In genomic region chr17:29451841-29452210, GRCm38 (mm10) we compare ENCODE assay signal across 9 mouse cellular contexts. TPM values are rescaled to one million over a fixed set of nuclear protein-coding genes. Genes with fewer than 3 reads are reported as not detected.
DNase-seq lines count a peak whose midpoint lies in the region; ATAC-seq and TF ChIP-seq lines count a peak whose summit lies in the region.
"Had no signal": no experiment of that assay in that cellular context is flagged by ENCODE, and none has a peak within 500 bp of the region (broad histone marks: within the 10 kb centered on the region; RNA-seq: fewer than 3 reads in every experiment).

No protein-coding gene starts in this region.

- peak overlapping the region; percentile 86 for H3K27ac ChIP-seq in heart, postnatal 0 days (ENCODE audit: low read depth)
- H3K27ac ChIP-seq in lung, postnatal 0 days (ENCODE audit: low read length), result peak overlapping the region; percentile 85; the same call in 1 of the 2 replicates
- H3K27ac ChIP-seq in embryonic facial prominence, embryonic 13.5 days, result no peak overlapping the region
- H3K27ac ChIP-seq in limb, embryonic 15.5 days, result peak overlapping the region; percentile 2; the same call in 1 of the 2 replicates

- peaks cover 14% of the 10 kb centered on the region for H3K4me1 ChIP-seq in heart, postnatal 0 days (ENCODE audit: control insufficient read depth, insufficient read depth)
- peaks cover 10% of the 10 kb centered on the region; the same call in 1 of the 2 replicates for H3K4me1 ChIP-seq in lung, postnatal 0 days (ENCODE audit: insufficient read depth, low read depth, low read length)
- peaks cover 19% of the 10 kb centered on the region for H3K4me1 ChIP-seq in embryonic facial prominence, embryonic 13.5 days
- H3K4me1 ChIP-seq in limb, embryonic 15.5 days, result peaks cover 14% of the 10 kb centered on the region

- no peaks in the 10 kb centered on the region for H3K27me3 ChIP-seq in heart, postnatal 0 days (ENCODE audit: control insufficient read depth, insufficient read depth, low read length)
- H3K27me3 ChIP-seq in lung, postnatal 0 days (replicated peaks; ENCODE audit: insufficient read depth, low read length), result no peaks in the 10 kb centered on the region
- H3K27me3 ChIP-seq in embryonic facial prominence, embryonic 13.5 days, result no peaks in the 10 kb centered on the region
- no peaks in the 10 kb centered on the region for H3K27me3 ChIP-seq in limb, embryonic 15.5 days

- H3K4me3 ChIP-seq in heart, postnatal 0 days (ENCODE audit: low read depth, low read length), result no peak overlapping the region
- H3K4me3 ChIP-seq in lung, postnatal 0 days (ENCODE audit: low read depth, low read length), result no peak overlapping the region
- H3K4me3 ChIP-seq in embryonic facial prominence, embryonic 13.5 days, result no peak overlapping the region
- H3K4me3 ChIP-seq in limb, embryonic 15.5 days, result peak overlapping the region; percentile 13
- H3K4me3 ChIP-seq: liver, embryonic 13.5 days had no signal

- H3K9ac ChIP-seq in heart, postnatal 0 days (replicated peaks; ENCODE audit: low read depth, low read length), result 0 out of 2 replicates have a peak overlapping the region, but pooled peaks have one; percentile 40
- H3K9ac ChIP-seq in lung, postnatal 0 days (replicated peaks; ENCODE audit: low read depth), result no peak overlapping the region
- no peak overlapping the region for H3K9ac ChIP-seq in embryonic facial prominence, embryonic 13.5 days
- H3K9ac ChIP-seq in limb, embryonic 15.5 days, result no peak overlapping the region

- H3K36me3 ChIP-seq in heart, postnatal 0 days (replicated peaks; ENCODE audit: control insufficient read depth, insufficient read depth, low read length), result no peaks in the 10 kb centered on the region
- no peaks in the 10 kb centered on the region for H3K36me3 ChIP-seq in lung, postnatal 0 days (ENCODE audit: insufficient read depth, low read length)
- no peaks in the 10 kb centered on the region for H3K36me3 ChIP-seq in embryonic facial prominence, embryonic 13.5 days
- H3K36me3 ChIP-seq in limb, embryonic 15.5 days, result no peaks in the 10 kb centered on the region
- H3K36me3 ChIP-seq: G1E; liver, embryonic 13.5 days had no signal

- DNase-seq in heart, postnatal 0 days (ENCODE audit: low spot score), result no peak
- DNase-seq in heart, adult 11 months, result no peak
- peak; percentile 27 for DNase-seq in lung, postnatal 0 days (ENCODE audit: low spot score)
- DNase-seq in lung, postnatal 10 days, result no peak
- no peak for DNase-seq in embryo, embryonic 9.5 days (ENCODE audit: extremely low spot score)
- DNase-seq: liver, embryonic 13.5 days had no signal

- no peaks in the 10 kb centered on the region for H3K9me3 ChIP-seq in heart, postnatal 0 days (replicated peaks; ENCODE audit: control insufficient read depth, low read length)
- no peaks in the 10 kb centered on the region for H3K9me3 ChIP-seq in lung, postnatal 0 days (ENCODE audit: low read length)
- H3K9me3 ChIP-seq in embryonic facial prominence, embryonic 13.5 days, result no peaks in the 10 kb centered on the region
- no peaks in the 10 kb centered on the region for H3K9me3 ChIP-seq in limb, embryonic 15.5 days

- no peak for TF ChIP-seq EP300 in heart, postnatal 0 days (IDR thresholded peaks at IDR 0.05; ENCODE audit: low read depth)
- TF ChIP-seq EP300 in lung, postnatal 0 days (IDR thresholded peaks at IDR 0.05), result no peak

- no peak for ATAC-seq in heart, postnatal 0 days (ENCODE audit: insufficient read depth, low read depth)
- peak; percentile 46 for ATAC-seq in lung, postnatal 0 days
- ATAC-seq in embryonic facial prominence, embryonic 13.5 days (ENCODE audit: insufficient number of reproducible peaks, insufficient read depth, low FRiP score, low TSS enrichment, low read depth), result no peak
- no peak for ATAC-seq in limb, embryonic 15.5 days (ENCODE audit: insufficient number of reproducible peaks, low FRiP score, low TSS enrichment, low read depth)

- 35% methylated on average over 8 of the region's 8 CpGs for WGBS in heart, postnatal 0 days
- 32% methylated on average over 8 of the region's 8 CpGs for WGBS in lung, postnatal 0 days
- 32% methylated on average over 8 of the region's 8 CpGs for WGBS in embryonic facial prominence, embryonic 13.5 days
- 31% methylated on average over 8 of the region's 8 CpGs for WGBS in limb, embryonic 15.5 days

- H3K4me2 ChIP-seq in heart, postnatal 0 days (ENCODE audit: low read depth, low read length), result peak overlapping the region; percentile 4; the same call in 1 of the 2 replicates
- H3K4me2 ChIP-seq in lung, postnatal 0 days (replicated peaks; ENCODE audit: low read depth, low read length), result no peak overlapping the region
- peak overlapping the region; percentile 52 for H3K4me2 ChIP-seq in embryonic facial prominence, embryonic 13.5 days
- H3K4me2 ChIP-seq in limb, embryonic 15.5 days, result no peak overlapping the region

- no peak for TF ChIP-seq CTCF in heart, postnatal 0 days (IDR thresholded peaks at IDR 0.05; ENCODE audit: low read depth)
- TF ChIP-seq CTCF in lung, postnatal 0 days (IDR thresholded peaks at IDR 0.05), result no peak

RNA-seq across cellular contexts. Expression of gene Pim1, which starts 38.7 kb away (rescaled TPM):
- 58.4 and 81.0 TPM in 2 replicates for total RNA-seq in heart, postnatal 0 days (2014; rRNA removed; ENCODE audit: low replicate concordance)
- 28.6 and 29.2 TPM in 2 replicates for polyA plus RNA-seq in heart, postnatal 0 days (2015; fragmentation: Nextera tagmentation; extraction: Ambion mirVana)
- 30.0 and 49.5 TPM in 2 replicates for polyA plus RNA-seq in lung, postnatal 0 days (2015; fragmentation: Nextera tagmentation; extraction: Ambion mirVana)
- polyA plus RNA-seq in embryonic facial prominence, embryonic 13.5 days (2015; fragmentation: Nextera tagmentation; extraction: Ambion mirVana), result 16.1 and 17.4 TPM in 2 replicates
- 20.0 and 21.6 TPM in 2 replicates for polyA plus RNA-seq in limb, embryonic 15.5 days (2015; fragmentation: Nextera tagmentation; extraction: Ambion mirVana)

Comparison
In these comparisons a context has a peak if more than half of its experiments do, and no peak if none do; other contexts are left out.
1. H3K4me2 ChIP-seq: peak in heart, postnatal 0 days (single experiment) and embryonic facial prominence, embryonic 13.5 days (single experiment); none in lung, postnatal 0 days (single experiment) and limb, embryonic 15.5 days (single experiment).